Mouse (Mus musculus) kidney, postnatal 10 days (tissue): ENCODE data around the gene Acadm.

ENCODE experiments used
- DNase-seq: peaks from one replicate; pipeline ENCODE4 v3.0.0; 2021; ENCODE audit warnings: mixed read lengths

Gene Acadm

DNA sequence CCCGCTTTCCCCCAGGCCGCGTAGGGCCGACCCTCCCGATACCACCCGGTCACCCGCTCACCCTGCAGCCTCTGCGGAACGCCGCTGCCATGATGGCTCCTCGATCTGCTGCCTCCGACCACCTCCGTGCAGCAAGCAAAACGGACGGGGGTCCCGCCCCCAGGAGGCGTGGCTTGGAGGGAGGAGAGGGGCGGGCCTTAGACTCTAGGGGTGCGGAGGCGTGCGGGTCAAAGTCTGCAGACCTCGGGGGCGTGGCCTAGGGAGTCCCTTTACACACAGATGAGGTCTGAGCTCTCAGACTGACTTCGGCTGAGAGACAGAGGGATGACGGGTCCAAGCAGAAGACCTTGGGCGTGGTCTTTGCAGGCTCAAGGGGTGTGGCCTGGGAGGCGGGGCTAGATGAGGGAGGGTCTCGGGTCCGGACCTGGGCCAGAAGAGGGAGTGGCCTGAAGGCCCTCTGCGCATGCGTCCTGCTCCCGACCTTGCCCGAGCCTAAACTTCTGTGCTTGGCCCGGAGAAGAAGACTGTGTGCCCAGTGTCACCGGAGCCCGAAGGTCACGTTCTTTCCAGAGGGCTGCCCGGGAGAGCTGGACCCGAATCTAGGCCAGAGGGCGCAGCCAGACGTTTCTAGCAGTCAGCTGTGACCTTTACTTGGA, at the start of gene Acadm:
Acadm (minus strand) TSS at position 298 of the 656 bp plus-strand sequence.
- DNase-seq = peak; percentile 99

GRCm38 (mm10) chr3:153984428-153985340, 40.3 kb upstream of the Acadm start:
- peak; percentile 47 for DNase-seq

GRCm38 (mm10) chr3:153980611-153981010, 36.2 kb upstream of the Acadm start:
- no peak for DNase-seq

DNA sequence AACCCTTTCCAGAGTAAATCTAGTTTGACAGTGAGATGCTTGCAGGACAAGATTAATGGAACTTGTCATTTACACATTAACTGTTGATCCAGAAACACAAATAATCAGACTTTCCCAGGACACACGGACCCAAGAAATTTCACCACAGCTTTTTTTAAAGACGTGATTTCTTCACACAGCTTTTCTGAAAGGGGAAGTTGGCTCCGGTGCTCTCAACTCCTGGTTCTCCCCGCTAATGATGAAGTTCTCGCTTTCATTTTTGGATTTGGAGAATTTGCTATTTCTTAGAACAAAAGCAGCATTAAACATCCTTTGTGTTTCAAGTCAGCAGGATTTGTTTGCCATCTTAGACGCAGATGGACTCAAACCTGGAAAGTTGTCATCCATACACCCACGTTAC, 31.4 kb upstream of the Acadm start:
- DNase-seq = no peak

- DNase-seq = no peak
Observed at GRCm38 (mm10) chr3:153975060-153975459, 30.6 kb upstream of the Acadm start.

GRCm38 (mm10) chr3:153973949-153974760, 29.7 kb upstream of the Acadm start:
- DNase-seq = no peak

GRCm38 (mm10) chr3:153973171-153973948, 28.9 kb upstream of the Acadm start, which contains the start of gene Slc44a5:
Gene Slc44a5 (plus strand): TSS chr3:153973436.
- peak; percentile 40 for DNase-seq

- no peak for DNase-seq
Observed at GRCm38 (mm10) chr3:153969451-153969850, 25.0 kb upstream of the Acadm start.

GRCm38 (mm10) chr3:153968549-153968948, 24.1 kb upstream of the Acadm start:
- DNase-seq = peak; percentile 43

- DNase-seq = no peak
Observed at GRCm38 (mm10) chr3:153967447-153967846, 23.0 kb upstream of the Acadm start.

GRCm38 (mm10) chr3:153961632-153962389, 17.4 kb upstream of the Acadm start:
- DNase-seq = no peak

GRCm38 (mm10) chr3:153960884-153961283, 16.5 kb upstream of the Acadm start:
- DNase-seq = no peak

DNA sequence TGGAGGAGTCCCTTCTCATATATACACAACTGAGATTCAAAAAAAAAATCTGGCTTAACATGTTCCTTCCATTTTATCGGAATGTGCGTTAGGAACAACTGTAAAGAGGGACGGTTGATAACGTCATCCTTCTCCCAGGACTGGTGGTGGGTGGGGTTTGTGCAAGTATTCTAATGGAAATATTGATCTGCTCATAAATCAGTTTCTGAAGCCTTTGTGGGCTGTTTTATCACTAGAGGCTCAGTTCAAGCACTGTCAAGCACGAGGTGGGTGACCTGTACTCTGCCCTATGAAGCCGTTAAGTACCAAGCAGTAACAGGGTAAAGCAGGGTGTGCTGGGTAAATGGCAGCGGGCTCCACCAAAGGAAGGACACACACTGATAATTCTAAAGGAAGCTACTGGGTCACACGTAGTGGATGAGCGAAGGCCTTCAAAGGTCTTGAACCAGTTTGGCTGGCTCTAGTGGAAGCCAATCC, 15.3 kb upstream of the Acadm start:
- DNase-seq = no peak

DNA sequence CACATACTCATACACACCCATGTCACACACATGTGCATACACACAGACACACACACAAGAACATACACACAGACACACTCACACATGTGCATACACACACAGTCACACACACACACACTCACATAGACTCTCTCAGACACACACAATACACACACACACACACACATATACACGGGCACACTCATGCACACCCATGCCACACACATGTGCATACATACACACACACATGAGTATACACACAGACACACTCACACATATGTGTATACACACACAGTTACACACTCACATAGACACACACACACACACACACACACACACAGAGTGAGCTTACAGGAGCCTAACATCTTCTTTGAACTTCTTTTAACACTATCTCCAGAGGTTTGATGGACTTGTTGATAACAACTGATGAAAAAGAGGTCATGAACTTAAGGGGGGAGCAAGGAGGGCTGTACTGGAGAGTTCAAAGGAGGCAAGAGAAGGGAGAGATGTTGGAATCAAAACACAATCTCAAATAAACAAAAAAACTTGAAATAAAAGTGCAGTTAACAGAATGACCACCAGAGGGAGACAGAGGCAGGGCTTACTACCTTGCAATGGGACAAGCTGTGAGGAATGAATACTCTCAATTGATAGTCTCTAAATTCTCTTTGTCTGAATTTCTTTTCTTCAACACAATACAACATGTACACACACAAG, 14.8 kb upstream of the Acadm start:
- no peak for DNase-seq

GRCm38 (mm10) chr3:153957916-153958315, 13.5 kb upstream of the Acadm start:
- DNase-seq = no peak

DNA sequence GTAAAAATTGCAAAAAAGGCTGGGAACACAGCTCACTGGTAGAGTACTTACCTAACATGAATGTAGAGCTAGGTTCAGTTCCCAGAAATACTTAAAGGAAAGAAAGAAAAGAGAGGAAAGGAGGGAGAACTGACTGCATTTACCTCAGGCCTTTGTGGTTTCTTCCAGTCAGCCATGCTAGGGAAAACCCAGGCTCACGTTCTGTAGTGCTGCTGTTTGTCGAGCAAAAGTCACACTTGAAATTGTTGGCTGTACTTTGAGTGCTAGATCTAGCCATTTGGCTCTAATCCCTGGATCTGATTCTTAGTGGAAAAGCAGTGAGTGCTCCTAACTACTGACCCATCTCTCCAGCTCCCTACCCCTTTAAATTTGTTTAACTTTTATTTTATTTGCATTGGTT, 3.7 kb upstream of the Acadm start:
- no peak for DNase-seq

- DNase-seq = no peak
Observed at GRCm38 (mm10) chr3:153947271-153947670, 2.8 kb upstream of the Acadm start.

GRCm38 (mm10) chr3:153943901-153944334, 514 bp downstream of the Acadm start:
- DNase-seq = no peak

GRCm38 (mm10) chr3:153943003-153943640, 1.3 kb downstream of the Acadm start:
- DNase-seq = no peak

DNA sequence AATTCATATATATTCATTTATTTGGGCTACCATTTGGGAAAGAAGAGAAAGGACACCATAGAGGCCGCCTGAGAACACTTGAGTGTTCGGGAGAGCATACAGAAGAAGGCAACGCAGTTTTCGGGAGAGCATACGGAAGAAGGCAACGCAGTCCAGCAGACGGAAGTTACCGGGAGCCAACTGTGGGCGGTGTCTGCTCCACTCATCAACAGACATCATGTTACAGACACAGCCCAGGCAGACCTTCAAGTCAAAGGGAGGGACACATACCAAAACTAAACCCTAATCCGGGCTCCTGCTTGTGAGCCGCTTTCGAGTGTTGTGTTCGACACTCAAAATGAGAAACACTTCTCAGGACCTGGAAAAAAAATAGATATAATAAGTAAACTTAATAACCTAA, 2.8 kb downstream of the Acadm start:
- no peak for DNase-seq
